ENCODE assay signal across 8 mouse cellular contexts in genomic region chr10:59702207-59703032, GRCm38 (mm10). TPM values are rescaled to one million over a fixed set of nuclear protein-coding genes. Genes with fewer than 3 reads are reported as not detected.
A peak's percentile ranks its signal among the peaks of the same experiment; 100 is the strongest.
DNase-seq lines count a peak whose midpoint lies in the region; ATAC-seq and TF ChIP-seq lines count a peak whose summit lies in the region.

Gene Micu1, plus strand, starts transcription at chr10:59702477.

- H3K9me3 ChIP-seq in G1E (replicated peaks) = no peaks in the 10 kb centered on the region
- H3K9me3 ChIP-seq in forebrain, embryonic 16.5 days (ENCODE audit: control insufficient read depth, low read length) = no peaks in the 10 kb centered on the region
- H3K9me3 ChIP-seq in lung, embryonic 14.5 days (ENCODE audit: low read depth, low read length) = no peaks in the 10 kb centered on the region

- no peaks in the 10 kb centered on the region for H3K36me3 ChIP-seq in G1E (replicated peaks)
- H3K36me3 ChIP-seq in forebrain, embryonic 16.5 days (ENCODE audit: control insufficient read depth, insufficient read depth) = no peaks in the 10 kb centered on the region
- H3K36me3 ChIP-seq in lung, embryonic 14.5 days (ENCODE audit: insufficient read depth) = no peaks in the 10 kb centered on the region
- no peaks in the 10 kb centered on the region for H3K36me3 ChIP-seq in thymus, adult 2 months (ENCODE audit: control insufficient read depth, insufficient read depth, low read length)

- peak; percentile 79 for TF ChIP-seq POLR2A in olfactory bulb, adult 2 months (IDR thresholded peaks at IDR 0.05; ENCODE audit: insufficient read depth, low read depth, low read length)
- TF ChIP-seq POLR2A in thymus, adult 2 months (IDR thresholded peaks at IDR 0.05; ENCODE audit: control insufficient read depth, extremely low read depth, insufficient read depth, low read length, poor library complexity) = peak; percentile 79

- no peak for TF ChIP-seq CTCF in G1E (IDR thresholded peaks at IDR 0.05; ENCODE audit: low read depth, low read length)
- TF ChIP-seq CTCF in layer of hippocampus, adult 2 months (conservative IDR thresholded peaks at IDR 0.05) = no peak; the same call in 1 of the 2 replicates
- no peak for TF ChIP-seq CTCF in lung, embryonic 14.5 days (IDR thresholded peaks at IDR 0.05; ENCODE audit: low read depth)
- TF ChIP-seq CTCF in olfactory bulb, adult 2 months (IDR thresholded peaks at IDR 0.05; ENCODE audit: insufficient read depth, low read depth, low read length) = no peak
- peak; percentile 40; the same call in 1 of the 2 replicates for TF ChIP-seq CTCF in thymus, adult 2 months (IDR thresholded peaks at IDR 0.05; ENCODE audit: borderline replicate concordance, control insufficient read depth, extremely low read depth, insufficient read depth, low read length, poor library complexity)

- DNase-seq in G1E (ENCODE audit: low spot score) = peak; percentile 62
- peak; percentile 95 to 96 for DNase-seq in cerebellum, adult 18-20 months
- DNase-seq in heart, postnatal 36 days = peak; percentile 94 to 96
- peak; percentile 96 to 97 for DNase-seq in layer of hippocampus, adult 2 months (ENCODE audit: low spot score in 2 of 2)
- peak; percentile 98 for DNase-seq in lung, embryonic 14.5 days
- DNase-seq in thymus, adult 2 months = peak; percentile 92

- peak within 1 kb of the TSS; percentile 73 for H3K9ac ChIP-seq in forebrain, embryonic 16.5 days (replicated peaks; ENCODE audit: low read depth, low read length)
- H3K9ac ChIP-seq in lung, embryonic 14.5 days = peak within 1 kb of the TSS; percentile 74

- H3K27ac ChIP-seq in forebrain, embryonic 16.5 days (ENCODE audit: low read length) = peak within 1 kb of the TSS; percentile 50; the same call in 1 of the 2 replicates
- peak within 1 kb of the TSS; percentile 86 for H3K27ac ChIP-seq in layer of hippocampus, adult 2 months
- peak within 1 kb of the TSS; percentile 55 for H3K27ac ChIP-seq in lung, embryonic 14.5 days (ENCODE audit: low read depth)
- H3K27ac ChIP-seq in olfactory bulb, adult 2 months (ENCODE audit: insufficient read depth, low read depth, low read length) = peak within 1 kb of the TSS; percentile 30
- H3K27ac ChIP-seq in thymus, adult 2 months (ENCODE audit: control insufficient read depth, insufficient read depth, low read length) = no peak within 1 kb of the TSS

- H3K4me2 ChIP-seq in forebrain, embryonic 16.5 days (ENCODE audit: low read length) = peak within 1 kb of the TSS; percentile 86
- H3K4me2 ChIP-seq in lung, embryonic 14.5 days = peak within 1 kb of the TSS; percentile 85

- ATAC-seq in G1E (ENCODE audit: extremely low read depth, insufficient number of reproducible peaks, low FRiP score, poor library complexity, severe bottlenecking) = peak; percentile 92
- peak; percentile 99 for ATAC-seq in forebrain, embryonic 16.5 days
- peak; percentile 98 for ATAC-seq in lung, embryonic 14.5 days (ENCODE audit: insufficient read depth)

- WGBS in forebrain, embryonic 16.5 days = under 1% methylated on average over 48 of the region's 48 CpGs
- under 1% methylated on average over 48 of the region's 48 CpGs for WGBS in lung, embryonic 14.5 days
- WGBS in olfactory bulb, adult 2 months = under 1% methylated on average over 48 of the region's 48 CpGs
- under 1% methylated on average over 45 of the region's 48 CpGs for WGBS in thymus, adult 2 months

- intact Hi-C loops in heart, postnatal 36 days (cut with DNase I) = loop anchor here (1.0 to 5.0 kb wide), 2 partner anchors 86 to 210 kb away; partner anchors contain the start of genes Gm10322 and Mcu

- no peaks in the 10 kb centered on the region for H3K27me3 ChIP-seq in G1E (ENCODE audit: insufficient read depth, low read length)
- no peaks in the 10 kb centered on the region for H3K27me3 ChIP-seq in forebrain, embryonic 16.5 days (replicated peaks; ENCODE audit: control insufficient read depth, insufficient read depth, low read length)
- no peaks in the 10 kb centered on the region for H3K27me3 ChIP-seq in lung, embryonic 14.5 days (ENCODE audit: insufficient read depth, low read length)
- H3K27me3 ChIP-seq in thymus, adult 2 months (ENCODE audit: control insufficient read depth, insufficient read depth, low read length) = no peaks in the 10 kb centered on the region

- peaks cover 8% of the 10 kb centered on the region; the same call in 1 of the 2 replicates for H3K4me1 ChIP-seq in G1E (ENCODE audit: insufficient read depth, low read depth, low read length)
- H3K4me1 ChIP-seq in forebrain, embryonic 16.5 days (replicated peaks; ENCODE audit: control insufficient read depth, insufficient read depth, low read length) = peaks cover 8% of the 10 kb centered on the region
- 0 out of 2 replicates have a peak, but pooled peaks cover 4% of the 10 kb centered on the region for H3K4me1 ChIP-seq in lung, embryonic 14.5 days (ENCODE audit: insufficient read depth)
- peaks cover 2% of the 10 kb centered on the region; the same call in 1 of the 2 replicates for H3K4me1 ChIP-seq in olfactory bulb, adult 2 months (ENCODE audit: control insufficient read depth, insufficient read depth, low read length)
- peaks cover 8% of the 10 kb centered on the region for H3K4me1 ChIP-seq in thymus, adult 2 months (replicated peaks; ENCODE audit: control insufficient read depth, insufficient read depth, low read length)

- peak within 1 kb of the TSS; percentile 76 for H3K4me3 ChIP-seq in G1E (ENCODE audit: low read depth, low read length)
- peak within 1 kb of the TSS; percentile 85 for H3K4me3 ChIP-seq in forebrain, embryonic 16.5 days (replicated peaks; ENCODE audit: low read length)
- peak within 1 kb of the TSS; percentile 86 for H3K4me3 ChIP-seq in layer of hippocampus, adult 2 months
- peak within 1 kb of the TSS; percentile 75 for H3K4me3 ChIP-seq in lung, embryonic 14.5 days (ENCODE audit: low read depth, low read length)
- peak within 1 kb of the TSS; percentile 55 for H3K4me3 ChIP-seq in olfactory bulb, adult 2 months (ENCODE audit: insufficient read depth, low read depth, low read length)
- peak within 1 kb of the TSS; percentile 89 for H3K4me3 ChIP-seq in thymus, adult 2 months (ENCODE audit: control insufficient read depth, insufficient read depth, low read length)

RNA-seq across cellular contexts. Expression of gene Micu1, which starts in this region (rescaled TPM):
- total RNA-seq in G1E (2014; fragmentation: Nextera tagmentation) (37.4 and 39.2 TPM in 2 replicates), G1E (2017) (24.5 and 25.7 TPM in 2 replicates)
- 7.3 and 7.9 TPM in 2 replicates for polyA plus RNA-seq in G1E (2012)
- polyA plus RNA-seq in forebrain, embryonic 16.5 days (2015; fragmentation: Nextera tagmentation; extraction: Ambion mirVana) = 76.0 and 76.4 TPM in 2 replicates
- 10 to 100 TPM; 20.3 to 23.3 TPM for total RNA-seq in heart, postnatal 36 days (2021)
- total RNA-seq in layer of hippocampus, adult 2 months (2021) = 10 to 100 TPM; 97.4 to 98.9 TPM
- 81.0 and 83.9 TPM in 2 replicates for polyA plus RNA-seq in lung, embryonic 14.5 days (2014; fragmentation: Nextera tagmentation; extraction: Ambion mirVana)
- polyA plus RNA-seq in olfactory bulb, adult 2 months (2012; ENCODE audit: insufficient read depth, insufficient read length, low replicate concordance, missing spikeins) = not detected in 2 replicates
- polyA plus RNA-seq in thymus, adult 2 months (2012; rRNA removed) = 53.8 and 57.5 TPM in 2 replicates
